Mouse (Mus musculus) kidney, adult 2 months (tissue): ENCODE results near the gene Tmem132c.

Source experiments
- CTCF ChIP-seq: fragments of 200-500 bp; conservative IDR thresholded peaks from 2 replicates; pipeline ENCODE4 v1.5.1; 2011; ENCODE audit warnings: low read depth, mild to moderate bottlenecking, control low read depth, low read length, moderate library complexity, mixed read lengths; ENCODE audit not compliant: insufficient read depth, insufficient read length
- POLR2A ChIP-seq: fragments of 200-500 bp; IDR thresholded peaks from one replicate; pipeline ENCODE4 v1.6.1; 2011; ENCODE audit warnings: low read depth, low read length, control low read depth

GRCm38 (mm10) chr5:127382571-127382970, 141.0 kb downstream of the Tmem132c start:
- no peak for TF ChIP-seq CTCF
- no peak for TF ChIP-seq POLR2A
